Mouse (Mus musculus): ENCODE measurements at regions not wholly inside any gene's neighbourhood (a gene's known extent, or its start where the extent isn't known, plus 50 kb on each side); places are given as distances from the start of the nearest gene placed in this dataset.

DNA sequence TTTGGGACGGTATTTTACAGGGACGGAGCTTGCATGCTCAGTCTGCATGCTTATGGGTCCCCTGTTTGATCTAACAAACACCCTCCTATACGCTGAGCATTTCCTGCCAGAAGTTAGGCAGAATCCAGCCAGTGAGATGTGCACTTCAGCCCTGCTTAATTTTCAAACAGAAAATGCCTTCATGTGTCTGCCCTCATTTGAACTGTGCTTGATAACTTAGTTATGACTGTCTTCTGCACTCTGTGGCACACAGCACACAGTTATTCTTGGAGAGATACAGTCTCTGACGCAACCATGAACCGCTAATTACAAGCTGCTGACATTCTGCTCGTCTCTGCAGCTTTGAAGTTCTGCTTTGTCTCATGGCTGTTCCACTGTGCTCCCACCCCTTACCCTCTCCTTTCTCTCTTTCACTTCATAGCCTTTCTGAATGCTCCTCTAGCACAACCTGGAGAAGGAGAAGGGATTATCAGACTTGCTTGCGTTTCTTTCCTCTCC is 160.2 kb downstream of the Gm11361 start:
- Histone ChIP-seq H3K27ac (ENCODE audit: low read depth, low read length) (peak overlapping the region; percentile 88), H3K4me3 (ENCODE audit: low read depth, low read length) (0 out of 2 replicates have a peak overlapping the region, but pooled peaks have one; percentile 3), H3K36me3 (ENCODE audit: control insufficient read depth, insufficient read depth, low read length) (no peaks in the 10 kb centered on the region), H3K9me3 (ENCODE audit: control insufficient read depth, low read length) (no peaks in the 10 kb centered on the region), H3K9ac (ENCODE audit: low read length) (peak overlapping the region; percentile 52), H3K4me1 (replicated peaks; ENCODE audit: control insufficient read depth, insufficient read depth, low read length) (peaks cover 26% of the 10 kb centered on the region), H3K27me3 (ENCODE audit: control insufficient read depth, insufficient read depth, low read length) (no peaks in the 10 kb centered on the region), H3K4me2 (ENCODE audit: low read depth, low read length, severe bottlenecking) (peak overlapping the region; percentile 45)
- WGBS: 8% methylated on average over 7 of the region's 7 CpGs
- peak; percentile 61 for DNase-seq (ENCODE audit: low spot score)
- ATAC-seq (replicated peaks; ENCODE audit: low FRiP score): peak; percentile 14

DNA sequence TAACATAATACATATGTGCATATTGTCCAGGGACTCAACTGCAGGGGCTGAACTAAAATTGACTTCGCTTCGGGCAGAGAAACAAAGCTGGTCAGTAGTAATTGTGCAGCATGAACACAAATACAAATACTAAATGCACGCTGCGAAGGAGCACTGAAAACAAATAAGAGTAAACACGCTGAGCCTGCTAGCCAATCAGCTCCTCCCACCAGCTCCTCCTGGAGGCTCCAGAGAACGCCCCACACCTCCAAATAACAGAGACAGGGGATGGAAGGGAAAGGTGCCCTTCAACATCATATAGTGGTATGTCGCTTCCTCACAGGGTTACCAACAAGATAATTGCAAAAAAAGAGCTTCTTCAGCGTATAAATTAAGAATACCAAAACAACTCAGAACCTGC is 159.6 kb downstream of the Gm11361 start:
- peak; percentile 45 for ATAC-seq (replicated peaks; ENCODE audit: low FRiP score)
- Histone ChIP-seq H3K27me3 (ENCODE audit: control insufficient read depth, insufficient read depth, low read length) (no peaks in the 10 kb centered on the region), H3K4me3 (ENCODE audit: low read depth, low read length) (0 out of 2 replicates have a peak overlapping the region, but pooled peaks have one; percentile 3), H3K4me2 (ENCODE audit: low read depth, low read length, severe bottlenecking) (peak overlapping the region; percentile 45), H3K36me3 (ENCODE audit: control insufficient read depth, insufficient read depth, low read length) (no peaks in the 10 kb centered on the region), H3K4me1 (replicated peaks; ENCODE audit: control insufficient read depth, insufficient read depth, low read length) (peaks cover 26% of the 10 kb centered on the region), H3K27ac (ENCODE audit: low read depth, low read length) (peak overlapping the region; percentile 88), H3K9me3 (ENCODE audit: control insufficient read depth, low read length) (no peaks in the 10 kb centered on the region), H3K9ac (ENCODE audit: low read length) (no peak overlapping the region)
- DNase-seq (ENCODE audit: low spot score): peak; percentile 58
- 19% methylated on average over 8 of the region's 8 CpGs for WGBS

DNA sequence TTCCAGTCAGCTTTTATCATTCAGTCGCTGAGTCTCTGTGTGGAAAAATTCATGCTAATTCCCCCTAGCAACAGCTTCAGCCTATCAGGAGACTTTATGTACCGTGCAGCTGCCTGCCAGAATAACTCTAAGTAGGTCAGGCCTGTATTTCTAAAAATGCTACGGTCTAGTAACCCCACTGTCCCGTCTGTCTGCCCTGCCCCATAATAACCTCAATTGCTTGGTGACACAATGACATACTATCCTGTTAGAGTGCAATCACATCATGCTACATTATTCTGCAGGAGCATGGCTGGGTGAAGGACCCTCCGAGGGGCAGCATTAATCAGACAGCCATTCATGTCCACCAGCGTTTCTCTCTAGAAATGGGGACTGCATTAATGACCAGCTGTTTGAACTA is 158.9 kb downstream of the Gm11361 start:
- H3K4me3 ChIP-seq (ENCODE audit: low read depth, low read length): no peak overlapping the region
- no peaks in the 10 kb centered on the region for H3K27me3 ChIP-seq (ENCODE audit: control insufficient read depth, insufficient read depth, low read length)
- H3K4me1 ChIP-seq (replicated peaks; ENCODE audit: control insufficient read depth, insufficient read depth, low read length): peaks cover 26% of the 10 kb centered on the region
- peak overlapping the region; percentile 88 for H3K27ac ChIP-seq (ENCODE audit: low read depth, low read length)
- 4% methylated on average over 6 of the region's 6 CpGs for whole genome bisulfite sequencing
- H3K9ac ChIP-seq (ENCODE audit: low read length): no peak overlapping the region
- DNase-seq (ENCODE audit: low spot score) (peak; percentile 82), ATAC-seq (replicated peaks; ENCODE audit: low FRiP score) (peak; percentile 95)
- H3K36me3 ChIP-seq (ENCODE audit: control insufficient read depth, insufficient read depth, low read length): no peaks in the 10 kb centered on the region
- peak overlapping the region; percentile 45; the same call in 1 of the 2 replicates for H3K4me2 ChIP-seq (ENCODE audit: low read depth, low read length, severe bottlenecking)
- no peaks in the 10 kb centered on the region for H3K9me3 ChIP-seq (ENCODE audit: control insufficient read depth, low read length)

DNA sequence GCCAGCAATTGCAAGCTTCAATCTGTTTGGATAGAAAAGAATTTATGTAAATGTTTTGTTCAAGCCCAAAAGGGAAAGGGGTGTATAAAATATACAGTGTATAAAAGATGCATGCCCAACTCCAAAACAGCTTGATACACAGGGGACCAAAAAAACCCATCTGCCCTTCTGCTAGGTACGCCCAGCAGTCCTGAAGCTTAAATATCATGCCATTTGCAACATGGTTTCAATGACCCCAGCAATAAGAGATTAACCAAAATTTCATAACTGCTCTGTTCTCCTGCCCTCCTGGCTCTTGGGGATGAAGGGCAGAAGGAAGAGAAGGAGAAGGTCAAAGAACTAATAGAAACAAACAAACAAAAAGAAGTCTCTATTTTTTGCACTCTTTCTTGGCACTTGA is 158.4 kb downstream of the Gm11361 start:
- Histone ChIP-seq H3K9ac (ENCODE audit: low read length) (no peak overlapping the region), H3K27ac (ENCODE audit: low read depth, low read length) (peak overlapping the region; percentile 88), H3K4me3 (ENCODE audit: low read depth, low read length) (no peak overlapping the region), H3K9me3 (ENCODE audit: control insufficient read depth, low read length) (no peaks in the 10 kb centered on the region), H3K27me3 (ENCODE audit: control insufficient read depth, insufficient read depth, low read length) (no peaks in the 10 kb centered on the region), H3K4me1 (replicated peaks; ENCODE audit: control insufficient read depth, insufficient read depth, low read length) (peaks cover 26% of the 10 kb centered on the region), H3K4me2 (ENCODE audit: low read depth, low read length, severe bottlenecking) (peak overlapping the region; percentile 37; the same call in 1 of the 2 replicates), H3K36me3 (ENCODE audit: control insufficient read depth, insufficient read depth, low read length) (no peaks in the 10 kb centered on the region)
- peak; percentile 2; the same call in 1 of the 2 replicates for ATAC-seq (replicated peaks; ENCODE audit: low FRiP score)
- WGBS: 33% methylated on average over 1 of the region's 1 CpGs
- no peak for DNase-seq (ENCODE audit: low spot score)

DNA sequence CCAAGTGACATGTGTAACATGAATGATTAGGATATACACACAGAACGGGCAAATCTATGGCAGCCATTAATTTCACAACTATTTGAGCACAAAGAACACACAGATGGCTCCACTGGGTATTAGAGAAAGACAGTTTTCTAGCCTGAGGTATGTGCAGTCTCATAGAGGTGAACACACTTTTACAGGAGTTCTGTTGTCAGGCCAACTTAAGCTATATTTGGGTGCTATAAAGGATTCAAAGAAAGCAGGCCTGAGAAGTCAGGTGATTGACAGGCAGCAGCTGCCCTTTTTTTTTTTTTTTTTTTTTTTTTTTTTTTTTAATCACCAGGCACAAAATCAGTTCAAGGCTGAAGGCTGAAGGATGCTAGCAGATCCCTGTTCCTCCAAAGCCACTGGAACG is 153.0 kb downstream of the Gm11361 start:
- Histone ChIP-seq H3K4me3 (ENCODE audit: low read depth, low read length) (no peak overlapping the region), H3K4me1 (replicated peaks; ENCODE audit: control insufficient read depth, insufficient read depth, low read length) (peaks cover 2% of the 10 kb centered on the region; the same call in 1 of the 2 replicates), H3K9me3 (ENCODE audit: control insufficient read depth, low read length) (no peaks in the 10 kb centered on the region), H3K4me2 (ENCODE audit: low read depth, low read length, severe bottlenecking) (no peak overlapping the region), H3K27ac (ENCODE audit: low read depth, low read length) (peak overlapping the region; percentile 41), H3K27me3 (ENCODE audit: control insufficient read depth, insufficient read depth, low read length) (no peaks in the 10 kb centered on the region), H3K36me3 (ENCODE audit: control insufficient read depth, insufficient read depth, low read length) (no peaks in the 10 kb centered on the region), H3K9ac (ENCODE audit: low read length) (no peak overlapping the region)
- DNase-seq (ENCODE audit: low spot score): no peak
- 22% methylated on average over 2 of the region's 2 CpGs for WGBS
- ATAC-seq (replicated peaks; ENCODE audit: low FRiP score): peak; percentile 54

DNA sequence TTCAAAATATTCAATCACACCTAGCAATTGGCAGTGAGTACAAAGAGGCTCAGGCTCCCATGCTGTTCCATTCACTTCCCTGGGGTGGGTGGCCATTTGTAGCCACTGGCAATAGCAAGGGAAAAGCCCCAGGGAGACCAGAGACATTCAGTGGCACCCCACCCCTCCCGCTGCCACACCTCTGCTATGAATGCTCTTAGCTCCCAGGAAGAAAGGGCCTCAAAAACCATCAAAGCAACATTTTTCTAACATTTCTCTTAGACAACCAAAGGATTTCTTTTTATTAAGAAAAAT is 152.2 kb downstream of the Gm11361 start:
- ATAC-seq (replicated peaks; ENCODE audit: low FRiP score): peak; percentile 68; the same call in 1 of the 2 replicates
- Histone ChIP-seq H3K4me1 (replicated peaks; ENCODE audit: control insufficient read depth, insufficient read depth, low read length) (peaks cover 2% of the 10 kb centered on the region; the same call in 1 of the 2 replicates), H3K4me3 (ENCODE audit: low read depth, low read length) (no peak overlapping the region), H3K27me3 (ENCODE audit: control insufficient read depth, insufficient read depth, low read length) (no peaks in the 10 kb centered on the region), H3K9me3 (ENCODE audit: control insufficient read depth, low read length) (no peaks in the 10 kb centered on the region), H3K4me2 (ENCODE audit: low read depth, low read length, severe bottlenecking) (no peak overlapping the region), H3K36me3 (ENCODE audit: control insufficient read depth, insufficient read depth, low read length) (no peaks in the 10 kb centered on the region), H3K9ac (ENCODE audit: low read length) (no peak overlapping the region), H3K27ac (ENCODE audit: low read depth, low read length) (no peak overlapping the region)
- DNase-seq (ENCODE audit: low spot score): no peak
- WGBS: 15% methylated on average over 1 of the region's 1 CpGs

DNA sequence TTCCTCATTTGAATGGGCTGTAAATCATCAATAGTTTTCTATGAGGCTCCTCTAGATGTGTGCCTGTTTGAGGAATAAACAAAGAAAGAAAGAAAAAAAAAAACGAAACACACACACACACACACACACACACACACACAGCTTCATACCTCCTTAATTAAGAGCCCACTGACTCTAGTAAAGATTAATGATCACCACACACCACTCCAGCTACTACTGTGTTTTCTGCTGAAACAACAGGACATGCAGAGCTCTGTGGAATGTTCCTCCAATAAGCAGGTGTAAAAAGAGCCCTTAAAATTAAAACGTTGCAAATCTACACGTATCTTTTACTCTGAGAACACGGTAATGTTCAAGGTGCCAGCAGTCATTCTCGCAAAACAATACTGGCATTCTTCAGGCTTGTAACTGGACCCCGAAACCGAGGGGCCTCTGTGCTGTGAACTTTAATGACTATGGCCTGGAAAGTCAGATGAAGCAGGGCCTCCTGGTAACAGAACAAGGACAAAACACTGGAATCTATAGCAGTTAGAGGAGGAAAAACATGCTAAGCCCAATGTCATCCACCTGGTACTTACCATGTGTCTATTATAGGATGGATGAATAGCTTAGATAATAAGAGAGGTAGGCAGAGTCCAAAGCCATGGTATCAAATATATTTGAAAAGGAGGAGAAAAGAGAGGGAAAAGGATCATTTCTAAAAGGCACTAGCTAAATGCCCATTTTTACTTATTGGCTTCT is 151.7 kb downstream of the Gm11361 start:
- DNase-seq (ENCODE audit: low spot score) (peak; percentile 59), ATAC-seq (replicated peaks; ENCODE audit: low FRiP score) (peak; percentile 60; the same call in 1 of the 2 replicates)
- Histone ChIP-seq H3K36me3 (ENCODE audit: control insufficient read depth, insufficient read depth, low read length) (no peaks in the 10 kb centered on the region), H3K27ac (ENCODE audit: low read depth, low read length) (peak overlapping the region; percentile 37), H3K27me3 (ENCODE audit: control insufficient read depth, insufficient read depth, low read length) (no peaks in the 10 kb centered on the region), H3K4me2 (ENCODE audit: low read depth, low read length, severe bottlenecking) (no peak overlapping the region), H3K9me3 (ENCODE audit: control insufficient read depth, low read length) (no peaks in the 10 kb centered on the region), H3K9ac (ENCODE audit: low read length) (no peak overlapping the region), H3K4me3 (ENCODE audit: low read depth, low read length) (no peak overlapping the region), H3K4me1 (replicated peaks; ENCODE audit: control insufficient read depth, insufficient read depth, low read length) (peaks cover 2% of the 10 kb centered on the region; the same call in 1 of the 2 replicates)
- WGBS: 12% methylated on average over 7 of the region's 7 CpGs

DNA sequence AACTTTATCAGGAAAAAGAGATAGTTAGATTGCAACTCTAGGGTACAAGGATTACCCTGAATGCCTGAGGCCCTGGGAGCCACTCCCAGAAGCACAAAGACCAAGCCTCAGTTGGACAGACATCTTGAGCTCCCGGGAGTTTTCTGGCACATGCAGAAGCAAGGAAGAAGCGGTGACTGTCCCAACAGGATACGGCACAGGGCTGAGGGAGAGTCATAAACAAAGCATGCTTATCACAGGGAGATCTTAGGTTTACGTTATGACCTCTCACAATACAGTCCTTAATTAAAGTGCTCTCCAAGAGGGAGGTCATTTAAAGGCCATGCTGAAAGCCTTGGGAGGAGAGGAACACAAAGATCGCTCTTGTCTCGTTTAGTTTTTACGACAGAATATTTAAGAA is 143.1 kb downstream of the Gm11361 start:
- Histone ChIP-seq H3K36me3 (ENCODE audit: control insufficient read depth, insufficient read depth, low read length) (no peaks in the 10 kb centered on the region), H3K27ac (ENCODE audit: low read depth, low read length) (no peak overlapping the region)

More for the DNA sequence above, 143.1 kb downstream of the Gm11361 start:
- DNase-seq (ENCODE audit: low spot score) (no peak), ATAC-seq (replicated peaks; ENCODE audit: low FRiP score) (no peak)
- no peak overlapping the region for H3K4me3 ChIP-seq (ENCODE audit: low read depth, low read length)
- 25% methylated on average over 7 of the region's 7 CpGs for WGBS
- no peaks in the 10 kb centered on the region for H3K27me3 ChIP-seq (ENCODE audit: control insufficient read depth, insufficient read depth, low read length)
- no peaks in the 10 kb centered on the region for H3K9me3 ChIP-seq (ENCODE audit: control insufficient read depth, low read length)
- no peak overlapping the region for H3K4me2 ChIP-seq (ENCODE audit: low read depth, low read length, severe bottlenecking)
- no peak overlapping the region for H3K9ac ChIP-seq (ENCODE audit: low read length)
- peaks cover 5% of the 10 kb centered on the region; the same call in 1 of the 2 replicates for H3K4me1 ChIP-seq (replicated peaks; ENCODE audit: control insufficient read depth, insufficient read depth, low read length)

Data from forebrain, embryonic 11.5 days (tissue).